Mouse (Mus musculus): ENCODE results near the gene Adgrv1.

DNA sequence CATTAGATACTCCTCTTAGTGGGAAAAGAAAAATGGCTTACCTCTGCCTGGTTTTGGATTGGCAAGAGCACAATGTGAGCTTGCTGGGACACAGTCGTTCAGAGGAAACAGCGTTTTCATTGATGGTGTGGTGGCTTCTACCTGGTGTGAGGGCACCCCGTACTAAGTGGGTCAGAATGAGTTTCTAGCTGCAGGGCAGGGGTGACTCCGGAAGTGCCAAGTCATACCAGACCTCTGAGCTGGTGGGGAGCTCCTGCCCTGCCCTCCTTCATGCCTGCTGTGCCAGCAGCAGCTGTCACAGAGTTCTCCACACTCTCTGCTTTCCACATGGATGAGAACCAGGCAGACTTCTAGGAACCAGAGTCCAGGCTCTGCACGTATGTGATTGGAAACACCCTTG is 582.0 kb downstream of the Adgrv1 start:
- no peak for TF ChIP-seq EP300 (IDR thresholded peaks at IDR 0.05)
- TF ChIP-seq CTCF (IDR thresholded peaks at IDR 0.05): no peak
